Mouse (Mus musculus): Measurements from ENCODE around the gene Hoxa10. TPM values are rescaled to one million over a fixed set of nuclear protein-coding genes. Genes with fewer than 3 reads are reported as not detected.
A peak's percentile ranks its signal among the peaks of the same experiment; 100 is the strongest.

The Hoxa10 gene
- polyA plus RNA-seq, 1 experiment from 2014 or later, result 0.17 TPM

- Histone ChIP-seq H3K9ac (no peak overlapping the region), H3K4me2 (peak overlapping the region; percentile 41), H3K36me3 (no peaks in the 10 kb centered on the region), H3K4me3 (peak overlapping the region; percentile 21; the same call in 1 of the 2 replicates), H3K4me1 (peaks cover 19% of the 10 kb centered on the region), H3K9me3 (no peaks in the 10 kb centered on the region), H3K27ac (no peak overlapping the region), H3K27me3 (peaks cover 98% of the 10 kb centered on the region)
- WGBS, result 2% methylated on average over 36 of the region's 36 CpGs
- no peak for ATAC-seq (ENCODE audit: borderline replicate concordance, extremely low read depth, low FRiP score, low TSS enrichment)
Measured at GRCm38 (mm10) chr6:52224895-52225611, 15.6 kb downstream of the Hoxa10 start.

GRCm38 (mm10) chr6:52223939-52224760 is 16.5 kb downstream of the Hoxa10 start:
- WGBS, result 18% methylated on average over 24 of the region's 24 CpGs
- no peak overlapping the region for H3K27ac ChIP-seq
- no peak for ATAC-seq (ENCODE audit: borderline replicate concordance, extremely low read depth, low FRiP score, low TSS enrichment)
- H3K27me3 ChIP-seq, result peaks cover 98% of the 10 kb centered on the region
- H3K9me3 ChIP-seq, result no peaks in the 10 kb centered on the region
- H3K4me2 ChIP-seq, result no peak overlapping the region
- H3K4me1 ChIP-seq, result peaks cover 19% of the 10 kb centered on the region
- H3K9ac ChIP-seq, result no peak overlapping the region
- H3K36me3 ChIP-seq, result no peaks in the 10 kb centered on the region
- no peak overlapping the region for H3K4me3 ChIP-seq

DNA sequence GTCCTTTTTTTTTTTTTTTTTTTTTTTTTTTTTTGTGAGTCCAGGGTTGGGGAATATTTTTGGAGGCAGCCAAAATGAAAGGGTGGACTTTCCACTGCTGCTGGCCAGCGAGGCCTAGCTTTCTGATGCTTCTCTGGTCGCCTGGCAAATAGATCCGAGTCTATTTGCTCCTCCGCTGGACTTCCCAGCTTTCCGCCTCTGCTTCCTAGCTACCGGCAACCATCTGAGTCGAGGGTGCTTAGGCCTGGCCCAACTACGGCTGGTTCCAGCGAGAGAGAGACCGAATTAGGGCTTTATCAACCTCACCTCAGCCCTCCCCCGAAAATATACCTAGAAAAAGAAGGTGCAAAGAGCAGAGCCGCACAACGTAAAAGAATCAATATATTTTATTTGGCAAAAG is 17.9 kb downstream of the Hoxa10 start:
- Histone ChIP-seq H3K9ac (no peak overlapping the region), H3K9me3 (no peaks in the 10 kb centered on the region), H3K4me2 (no peak overlapping the region), H3K4me1 (peaks cover 20% of the 10 kb centered on the region), H3K27ac (no peak overlapping the region), H3K36me3 (no peaks in the 10 kb centered on the region), H3K27me3 (peaks cover 99% of the 10 kb centered on the region), H3K4me3 (no peak overlapping the region)
- 47% methylated on average over 13 of the region's 13 CpGs for WGBS
- ATAC-seq (ENCODE audit: borderline replicate concordance, extremely low read depth, low FRiP score, low TSS enrichment), result no peak

DNA sequence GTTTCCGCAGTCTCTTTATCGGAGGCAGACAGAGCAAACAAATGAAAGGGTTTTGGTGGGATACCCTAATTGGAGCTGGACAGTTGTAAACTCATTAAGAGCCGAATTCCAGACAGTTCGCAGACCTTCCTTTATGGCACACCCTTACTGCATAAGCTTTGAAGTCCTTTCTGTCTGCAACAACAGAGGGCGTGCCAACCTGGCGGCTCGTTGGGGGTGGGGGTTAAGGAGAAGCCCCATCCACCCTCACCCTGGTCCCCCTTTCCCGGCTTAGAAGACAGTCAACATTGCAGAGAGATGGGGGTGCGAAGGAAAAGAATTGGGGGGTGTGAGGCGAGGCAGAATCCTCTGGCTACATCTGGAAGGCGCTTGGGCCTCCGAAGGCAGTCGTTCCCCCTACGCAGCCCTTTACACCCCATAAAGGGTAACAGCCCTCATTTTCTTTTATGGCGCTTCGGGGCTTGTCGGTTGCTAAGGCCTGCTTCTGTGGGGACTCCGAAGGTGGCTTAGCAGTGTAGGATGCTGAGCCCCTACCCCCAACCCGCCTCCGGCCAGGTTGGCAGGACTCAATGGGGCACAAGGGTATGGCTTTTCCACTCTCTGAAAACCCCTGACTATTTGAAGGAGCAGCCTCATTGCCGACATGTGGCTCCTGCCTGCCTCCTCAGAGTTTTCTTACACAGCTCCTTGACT is 18.5 kb downstream of the Hoxa10 start:
- Histone ChIP-seq H3K4me1 (peaks cover 26% of the 10 kb centered on the region), H3K36me3 (no peaks in the 10 kb centered on the region), H3K9me3 (no peaks in the 10 kb centered on the region), H3K27me3 (peaks cover 99% of the 10 kb centered on the region), H3K4me2 (peak overlapping the region; percentile 92), H3K27ac (no peak overlapping the region), H3K9ac (no peak overlapping the region), H3K4me3 (peak overlapping the region; percentile 56)
- no peak for ATAC-seq (ENCODE audit: borderline replicate concordance, extremely low read depth, low FRiP score, low TSS enrichment)
- 25% methylated on average over 21 of the region's 21 CpGs for WGBS

GRCm38 (mm10) chr6:52221337-52221992 is 19.2 kb downstream of the Hoxa10 start, which contains the start of gene Hoxa7:
Gene Hoxa7 (minus strand): TSS chr6:52221854.
- ATAC-seq (ENCODE audit: borderline replicate concordance, extremely low read depth, low FRiP score, low TSS enrichment), result peak; percentile 58; the same call in 1 of the 2 replicates
- Histone ChIP-seq H3K9me3 (no peaks in the 10 kb centered on the region), H3K4me2 (peak within 1 kb of the TSS; percentile 92), H3K9ac (peak within 1 kb of the TSS; percentile 60), H3K4me3 (peak within 1 kb of the TSS; percentile 56), H3K27ac (no peak within 1 kb of the TSS), H3K36me3 (no peaks in the 10 kb centered on the region), H3K27me3 (peaks cover 99% of the 10 kb centered on the region), H3K4me1 (peaks cover 32% of the 10 kb centered on the region)
- WGBS, result 3% methylated on average over 46 of the region's 46 CpGs

GRCm38 (mm10) chr6:52220865-52221310 is 19.8 kb downstream of the Hoxa10 start:
- no peak overlapping the region for H3K9ac ChIP-seq
- no peak for ATAC-seq (ENCODE audit: borderline replicate concordance, extremely low read depth, low FRiP score, low TSS enrichment)
- peak overlapping the region; percentile 92 for H3K4me2 ChIP-seq
- H3K27me3 ChIP-seq, result peaks cover 99% of the 10 kb centered on the region
- peak overlapping the region; percentile 56 for H3K4me3 ChIP-seq
- no peaks in the 10 kb centered on the region for H3K9me3 ChIP-seq
- WGBS, result 23% methylated on average over 12 of the region's 12 CpGs
- peaks cover 31% of the 10 kb centered on the region for H3K4me1 ChIP-seq
- H3K36me3 ChIP-seq, result no peaks in the 10 kb centered on the region
- H3K27ac ChIP-seq, result no peak overlapping the region

DNA sequence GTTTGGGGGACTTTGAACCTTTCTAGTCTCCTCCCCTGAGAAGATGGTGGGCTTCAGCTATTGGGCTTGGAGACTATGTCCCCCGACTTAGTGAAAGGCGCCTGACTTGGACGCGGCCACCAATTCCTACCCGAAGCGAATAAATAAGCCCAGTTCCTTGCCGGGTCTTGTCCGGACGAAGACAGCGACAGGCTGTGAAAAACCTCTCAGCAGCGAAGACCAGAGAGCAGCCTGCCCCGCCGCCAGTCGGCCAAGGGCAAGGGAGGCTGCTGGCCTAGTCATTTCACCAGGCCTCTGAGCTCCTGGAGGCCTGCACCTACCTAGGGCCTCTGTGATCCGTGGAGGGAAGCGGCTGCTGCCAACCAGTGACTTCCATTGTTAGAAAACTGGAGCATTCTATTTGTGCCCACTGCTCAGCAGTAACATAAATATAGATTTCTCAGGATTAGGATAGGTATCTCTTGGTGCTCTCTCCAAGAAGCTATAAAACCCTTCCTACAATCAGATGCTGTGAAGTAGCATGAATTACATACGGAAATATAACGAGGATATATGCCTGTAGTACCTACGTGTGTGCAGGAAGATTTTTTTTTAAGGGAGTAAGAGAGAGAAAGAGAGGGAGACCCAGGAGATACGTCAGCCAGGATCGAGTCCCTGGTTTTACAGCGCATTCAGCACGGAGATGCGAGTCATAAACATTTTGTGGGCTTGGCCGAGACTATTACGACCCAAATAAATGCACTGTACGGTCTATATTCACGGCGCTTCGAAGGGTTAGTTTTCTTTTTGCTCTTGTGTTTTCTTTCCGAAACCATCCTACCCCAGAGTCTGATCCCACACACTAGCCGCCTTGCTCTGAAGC is 20.4 kb downstream of the Hoxa10 start:
- Histone ChIP-seq H3K36me3 (no peaks in the 10 kb centered on the region), H3K4me1 (peaks cover 31% of the 10 kb centered on the region), H3K27ac (no peak overlapping the region), H3K9ac (no peak overlapping the region), H3K4me2 (no peak overlapping the region), H3K27me3 (peaks cover 99% of the 10 kb centered on the region), H3K4me3 (no peak overlapping the region), H3K9me3 (no peaks in the 10 kb centered on the region)
- ATAC-seq (ENCODE audit: borderline replicate concordance, extremely low read depth, low FRiP score, low TSS enrichment), result no peak
- 57% methylated on average over 32 of the region's 32 CpGs for WGBS

DNA sequence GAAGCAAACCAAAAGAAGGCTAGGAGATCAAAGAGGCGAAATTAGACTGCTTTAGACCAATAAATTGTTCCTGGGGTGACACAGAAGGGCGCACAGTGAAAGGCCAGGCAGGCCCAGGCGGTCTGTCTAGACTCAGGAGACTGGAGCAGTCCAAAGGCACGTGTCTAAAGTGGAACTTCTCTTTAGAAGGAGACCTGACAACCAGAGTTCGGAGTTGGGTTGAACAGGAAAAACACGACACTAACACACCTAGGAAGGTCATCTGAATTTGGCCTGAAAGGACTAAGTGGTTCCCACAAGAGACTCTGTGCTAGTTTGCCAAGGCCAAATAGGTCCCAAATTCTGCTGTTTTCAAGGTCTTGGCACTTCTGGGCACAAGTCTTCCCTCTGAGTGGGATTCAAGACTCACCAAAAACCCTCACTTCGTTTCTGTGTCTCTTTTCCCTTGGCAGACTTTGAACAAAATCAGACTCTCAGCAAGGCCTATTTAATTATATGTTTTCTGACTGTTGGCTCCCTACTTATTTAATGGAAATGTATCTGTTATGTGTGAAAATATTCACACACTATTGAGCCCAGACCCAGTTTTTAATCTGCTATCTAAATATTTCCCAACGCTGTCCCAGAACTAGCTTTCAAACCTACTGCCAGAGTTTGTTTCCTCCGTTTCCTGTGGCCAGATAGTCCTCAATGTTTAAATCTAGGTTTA is 21.3 kb downstream of the Hoxa10 start:
- ATAC-seq (ENCODE audit: borderline replicate concordance, extremely low read depth, low FRiP score, low TSS enrichment), result no peak
- 58% methylated on average over 9 of the region's 9 CpGs for WGBS
- no peak overlapping the region for H3K27ac ChIP-seq
- no peak overlapping the region for H3K4me2 ChIP-seq
- H3K27me3 ChIP-seq, result peaks cover 99% of the 10 kb centered on the region
- no peak overlapping the region for H3K4me3 ChIP-seq
- H3K9me3 ChIP-seq, result no peaks in the 10 kb centered on the region
- H3K36me3 ChIP-seq, result no peaks in the 10 kb centered on the region
- H3K4me1 ChIP-seq, result peaks cover 31% of the 10 kb centered on the region
- no peak overlapping the region for H3K9ac ChIP-seq

- H3K4me1 ChIP-seq, result peaks cover 31% of the 10 kb centered on the region
- no peak for ATAC-seq (ENCODE audit: borderline replicate concordance, extremely low read depth, low FRiP score, low TSS enrichment)
- H3K9me3 ChIP-seq, result no peaks in the 10 kb centered on the region
- H3K27ac ChIP-seq, result no peak overlapping the region
- H3K4me3 ChIP-seq, result no peak overlapping the region
- 27% methylated on average over 14 of the region's 14 CpGs for WGBS
- no peak overlapping the region for H3K4me2 ChIP-seq
- H3K9ac ChIP-seq, result no peak overlapping the region
- H3K36me3 ChIP-seq, result no peaks in the 10 kb centered on the region
- peaks cover 99% of the 10 kb centered on the region for H3K27me3 ChIP-seq
Measured at GRCm38 (mm10) chr6:52218643-52219215, 21.9 kb downstream of the Hoxa10 start.
